Mouse (Mus musculus) embryonic facial prominence, embryonic 10.5 days (tissue): ENCODE measurements around the gene Rhcg. TPM values are rescaled to one million over a fixed set of nuclear protein-coding genes. Genes with fewer than 3 reads are reported as not detected.

Experiments
- DNase-seq: peaks from one replicate; pipeline ENCODE4 v3.0.0-alpha.2; 2017; ENCODE audit warnings: low spot score
- H3K27ac ChIP-seq: fragments of 300-500 bp; sonication (generic); replicated peaks from 2 replicates; pipeline ENCODE4 v1.5.1; 2016; ENCODE audit warnings: mild to moderate bottlenecking
- H3K27me3 ChIP-seq: fragments of 300-500 bp; sonication (generic); replicated peaks from 2 replicates; pipeline ENCODE4 v1.6.1; 2016; ENCODE audit warnings: low read depth, mild to moderate bottlenecking; ENCODE audit not compliant: poor library complexity, severe bottlenecking
- H3K36me3 ChIP-seq: fragments of 300-500 bp; sonication (generic); replicated peaks from 2 replicates; pipeline ENCODE4 v1.6.1; 2016; ENCODE audit warnings: mild to moderate bottlenecking, moderate library complexity
- H3K4me1 ChIP-seq: fragments of 300-500 bp; sonication (generic); 2 replicates; pipeline ENCODE4 v1.6.1; 2016
- H3K4me3 ChIP-seq: fragments of 300-500 bp; sonication (generic); 2 replicates; pipeline ENCODE4 v1.5.1; 2016; ENCODE audit warnings: mild to moderate bottlenecking, moderate library complexity
- H3K9me3 ChIP-seq: fragments of 300-500 bp; sonication (generic); 2 replicates; pipeline ENCODE4 v1.6.1; 2016; ENCODE audit warnings: mild to moderate bottlenecking
- WGBS: fragments of 180-500 bp; shearing (Covaris S2); methylation state at CpG from one replicate; pipeline ENCODE4 v1.1.7; 2016; 5-methylcytosine and 5-hydroxymethylcytosine counted together
- polyA plus RNA-seq: library from polyadenylated mRNA; unstranded; fragments of >200 nt; fragmentation: Nextera tagmentation; extraction: Ambion mirVana; gene quantifications from 2 replicates; pipeline ENCODE4 v1.2.1, GENCODE M21; 2016

Gene Rhcg
- polyA plus RNA-seq, 1 experiment from 2014 or later: 0.51 TPM

DNA sequence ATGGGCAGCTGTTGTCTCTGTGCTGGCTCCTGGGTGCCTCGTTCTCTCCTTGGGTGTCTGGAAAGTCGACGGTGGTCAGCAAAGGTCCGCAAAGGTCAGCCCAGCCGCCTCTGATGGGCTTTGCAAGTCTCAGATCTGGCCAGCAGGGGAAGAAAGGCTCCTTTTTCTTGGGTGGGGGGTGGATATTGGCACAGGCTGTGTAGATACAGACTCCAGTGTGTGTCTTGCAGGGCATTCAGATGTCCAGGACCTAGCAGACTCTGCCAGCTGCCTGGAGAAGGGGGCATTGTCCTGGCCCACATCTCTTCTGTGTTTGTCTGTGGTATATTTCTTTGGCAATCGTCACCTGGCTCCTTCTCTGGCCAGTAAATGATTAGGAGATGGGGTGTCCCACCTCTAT lies 49.2 kb downstream of the Rhcg start:
- Histone ChIP-seq H3K4me3 (no peak overlapping the region), H3K27me3 (peaks cover 86% of the 10 kb centered on the region), H3K9me3 (no peaks in the 10 kb centered on the region), H3K27ac (no peak overlapping the region), H3K4me1 (peaks cover 16% of the 10 kb centered on the region), H3K36me3 (no peaks in the 10 kb centered on the region)
- 65% methylated on average over 6 of the region's 6 CpGs for WGBS
- no peak for DNase-seq

DNA sequence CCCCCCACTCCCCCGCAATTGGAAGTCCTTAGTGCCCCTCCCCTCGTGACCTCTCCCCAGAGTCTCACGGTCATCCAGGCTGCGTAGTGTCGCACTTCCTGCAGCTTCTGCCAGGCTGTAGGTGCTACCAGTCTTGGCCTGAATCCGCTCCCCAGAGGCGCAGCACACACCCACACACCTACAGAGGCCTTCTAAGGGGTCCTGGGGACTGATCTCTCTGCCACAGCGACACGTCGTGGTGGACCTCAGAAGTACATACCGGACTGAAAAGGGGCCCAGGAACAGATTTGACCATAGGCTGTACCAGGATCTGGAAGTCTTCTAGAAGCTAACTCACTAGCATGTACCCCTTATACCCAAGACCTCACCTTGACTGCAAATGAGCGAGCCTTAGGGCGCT lies 53.8 kb downstream of the Rhcg start:
- Histone ChIP-seq H3K4me1 (no peaks in the 10 kb centered on the region), H3K27me3 (peaks cover 80% of the 10 kb centered on the region), H3K9me3 (no peaks in the 10 kb centered on the region), H3K27ac (no peak overlapping the region), H3K36me3 (no peaks in the 10 kb centered on the region), H3K4me3 (no peak overlapping the region)
- DNase-seq: peak; percentile 47
- 20% methylated on average over 13 of the region's 13 CpGs for WGBS

- no peak for DNase-seq
- H3K36me3 ChIP-seq: no peaks in the 10 kb centered on the region
- H3K27me3 ChIP-seq: peaks cover 80% of the 10 kb centered on the region
- H3K27ac ChIP-seq: no peak overlapping the region
- no peak overlapping the region for H3K4me3 ChIP-seq
- 50% methylated on average over 5 of the region's 5 CpGs for WGBS
- H3K4me1 ChIP-seq: peaks cover 7% of the 10 kb centered on the region; the same call in 1 of the 2 replicates
- no peaks in the 10 kb centered on the region for H3K9me3 ChIP-seq
Measured at GRCm38 (mm10) chr7:79562385-79562784, 55.1 kb downstream of the Rhcg start.

DNA sequence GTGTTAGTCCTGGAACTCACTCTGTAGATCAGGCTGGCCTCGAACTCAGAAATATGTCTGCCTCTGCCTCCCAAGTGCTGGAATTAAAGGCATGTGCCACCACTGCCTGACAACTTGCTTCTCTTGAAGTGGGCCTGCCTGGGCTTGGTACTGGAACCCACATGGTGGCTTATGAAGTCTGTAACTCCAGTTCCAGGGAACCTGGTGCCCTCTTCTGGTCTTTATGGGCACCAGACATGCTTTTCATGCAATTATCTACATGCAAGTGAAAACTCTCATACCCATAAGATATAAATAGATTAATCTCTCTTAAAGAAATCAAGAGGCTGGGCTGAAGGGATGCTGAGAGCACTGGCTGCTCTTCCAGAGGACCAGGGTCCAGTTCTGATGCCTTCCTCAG lies 58.8 kb downstream of the Rhcg start:
- no peak for DNase-seq
- Histone ChIP-seq H3K27ac (no peak overlapping the region), H3K9me3 (no peaks in the 10 kb centered on the region), H3K4me1 (peaks cover 15% of the 10 kb centered on the region), H3K4me3 (no peak overlapping the region), H3K27me3 (peaks cover 94% of the 10 kb centered on the region), H3K36me3 (no peaks in the 10 kb centered on the region)
- 77% methylated on average over 1 of the region's 1 CpGs for WGBS

DNA sequence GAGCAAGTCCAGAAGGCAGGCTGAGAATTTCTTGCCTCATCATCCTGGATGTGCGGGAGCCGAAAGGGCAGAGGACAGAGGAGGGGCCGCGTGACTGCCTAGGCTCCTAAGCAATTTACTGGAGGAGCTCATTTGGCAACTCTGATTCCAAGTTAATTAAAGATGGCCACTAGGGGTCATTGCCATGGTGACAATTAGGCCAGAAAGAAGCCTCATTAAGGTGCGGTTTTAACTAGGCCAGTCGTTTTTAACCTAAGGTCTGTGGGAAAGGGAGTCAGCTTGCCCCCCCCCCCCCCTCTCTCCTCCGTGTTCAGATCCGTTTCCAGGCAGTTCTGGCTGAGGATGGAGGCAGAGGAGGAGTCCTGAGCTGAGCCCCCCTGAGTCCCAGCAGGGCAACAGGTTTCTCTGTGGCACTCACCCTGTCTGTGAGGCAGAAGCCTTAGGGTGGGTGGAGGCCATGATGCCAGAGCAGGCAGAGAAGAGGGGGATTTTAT lies 59.7 kb downstream of the Rhcg start:
- 4% methylated on average over 8 of the region's 8 CpGs for WGBS
- H3K4me3 ChIP-seq: no peak overlapping the region
- H3K9me3 ChIP-seq: no peaks in the 10 kb centered on the region
- no peak for DNase-seq
- no peak overlapping the region for H3K27ac ChIP-seq
- no peaks in the 10 kb centered on the region for H3K36me3 ChIP-seq
- peaks cover 15% of the 10 kb centered on the region for H3K4me1 ChIP-seq
- H3K27me3 ChIP-seq: peaks cover 99% of the 10 kb centered on the region

DNA sequence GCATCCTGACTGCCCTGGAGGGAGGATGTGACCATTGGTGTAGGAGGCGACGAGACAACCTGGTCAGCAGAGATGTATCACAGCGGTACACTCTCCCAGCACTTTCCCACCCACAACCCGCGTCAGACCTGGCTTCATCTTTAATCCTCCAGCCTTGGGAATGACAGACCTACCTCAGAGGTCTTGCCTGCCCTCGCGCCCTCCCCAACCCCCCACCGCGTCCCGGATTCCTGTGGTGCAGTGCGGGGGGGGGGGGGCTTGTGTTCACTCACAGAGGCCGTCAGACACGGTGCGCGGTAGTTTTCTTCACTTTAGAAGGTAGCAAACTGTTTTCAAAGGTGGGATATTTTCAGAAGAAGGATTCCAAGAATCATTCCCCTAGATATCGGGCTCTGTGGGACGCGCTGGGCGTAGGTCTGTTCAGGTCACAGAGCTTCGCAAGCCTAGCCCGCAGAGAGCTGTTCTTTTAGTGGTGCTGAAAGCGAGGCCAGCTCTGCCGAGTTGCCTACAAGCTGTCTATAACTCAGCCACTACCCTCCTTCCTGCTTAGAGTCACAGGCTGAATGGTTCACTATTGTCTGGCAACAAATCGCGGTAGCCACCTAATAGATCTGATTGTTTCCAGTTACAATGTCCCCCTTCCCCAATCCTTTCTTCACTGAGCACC lies 62.0 kb downstream of the Rhcg start:
- peak; percentile 73 for DNase-seq
- Histone ChIP-seq H3K4me1 (peaks cover 15% of the 10 kb centered on the region), H3K27me3 (peaks cover 100% of the 10 kb centered on the region), H3K4me3 (no peak overlapping the region), H3K36me3 (no peaks in the 10 kb centered on the region), H3K9me3 (no peaks in the 10 kb centered on the region), H3K27ac (no peak overlapping the region)
- 2% methylated on average over 25 of the region's 25 CpGs for WGBS

DNA sequence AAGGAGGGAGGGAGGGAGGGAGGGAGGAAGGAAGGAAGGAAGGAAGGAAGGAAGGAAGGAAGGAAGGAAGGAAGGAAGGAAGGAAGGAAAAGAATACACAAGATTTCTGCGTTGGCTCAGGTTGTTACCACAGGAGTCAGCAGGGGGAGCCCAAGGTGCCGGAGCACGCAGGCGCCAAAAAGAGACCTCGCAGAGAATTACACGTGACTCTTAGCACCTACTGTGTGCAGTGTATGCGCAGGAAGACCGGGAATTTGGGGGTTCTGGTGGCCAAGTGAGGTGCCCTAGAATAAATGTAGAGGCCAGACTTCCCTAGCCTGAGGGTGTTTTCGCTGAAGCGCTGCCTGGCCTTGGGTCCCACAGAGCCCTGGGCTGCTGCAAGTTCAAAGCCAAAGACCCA lies 64.8 kb downstream of the Rhcg start:
- H3K27me3 ChIP-seq: peaks cover 100% of the 10 kb centered on the region
- H3K9me3 ChIP-seq: no peaks in the 10 kb centered on the region
- DNase-seq: no peak
- H3K4me3 ChIP-seq: no peak overlapping the region
- H3K4me1 ChIP-seq: peaks cover 28% of the 10 kb centered on the region
- H3K27ac ChIP-seq: no peak overlapping the region
- H3K36me3 ChIP-seq: no peaks in the 10 kb centered on the region
- WGBS: 4% methylated on average over 10 of the region's 10 CpGs

GRCm38 (mm10) chr7:79548893-79549555 lies 68.4 kb downstream of the Rhcg start:
- H3K9me3 ChIP-seq: no peaks in the 10 kb centered on the region
- H3K27ac ChIP-seq: 0 out of 2 replicates have a peak overlapping the region, but pooled peaks have one; percentile 14
- peaks cover 30% of the 10 kb centered on the region for H3K4me1 ChIP-seq
- WGBS: 18% methylated on average over 12 of the region's 12 CpGs
- H3K27me3 ChIP-seq: peaks cover 100% of the 10 kb centered on the region
- no peak for DNase-seq
- H3K36me3 ChIP-seq: no peaks in the 10 kb centered on the region
- no peak overlapping the region for H3K4me3 ChIP-seq

DNA sequence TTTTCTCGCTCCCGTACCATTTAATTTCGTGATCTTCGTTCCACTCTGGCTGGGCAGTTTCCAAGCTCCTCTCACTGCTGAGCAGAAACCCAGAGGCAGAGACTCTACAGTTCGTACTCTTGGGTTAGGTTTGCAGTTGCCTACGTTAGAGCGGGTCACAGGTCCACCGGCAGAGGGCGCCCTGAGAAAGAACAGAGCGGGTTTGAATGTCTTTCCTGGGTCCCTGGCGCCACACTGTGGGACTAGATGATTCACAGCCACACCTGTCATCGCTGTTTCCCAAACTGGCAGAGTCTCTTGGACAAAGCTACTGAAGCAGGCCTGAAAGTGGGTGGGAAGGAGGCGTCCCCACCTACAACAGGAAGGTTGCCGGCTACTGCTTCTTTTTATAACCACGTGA lies 70.4 kb downstream of the Rhcg start:
- Histone ChIP-seq H3K4me3 (no peak overlapping the region), H3K27ac (no peak overlapping the region), H3K4me1 (peaks cover 40% of the 10 kb centered on the region), H3K27me3 (peaks cover 100% of the 10 kb centered on the region), H3K36me3 (no peaks in the 10 kb centered on the region), H3K9me3 (no peaks in the 10 kb centered on the region)
- peak; percentile 86 for DNase-seq
- WGBS: 1% methylated on average over 15 of the region's 15 CpGs

DNA sequence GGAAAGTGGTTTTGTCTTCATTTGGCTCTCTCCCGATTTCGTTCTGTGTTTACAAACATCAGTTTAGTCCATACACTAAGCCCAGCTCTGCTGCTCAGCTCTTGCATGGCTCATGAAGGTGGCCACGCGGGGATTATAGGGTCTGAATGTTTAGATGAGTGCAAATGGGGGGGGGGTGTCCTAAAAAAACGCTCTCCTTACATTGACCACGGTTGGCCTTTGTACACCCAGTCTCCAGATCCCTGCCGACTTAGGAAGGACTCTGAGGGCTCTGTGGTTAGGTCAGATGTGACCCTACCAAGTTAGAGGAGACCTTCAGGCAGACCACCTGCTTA lies 72.4 kb downstream of the Rhcg start:
- H3K27me3 ChIP-seq: peaks cover 100% of the 10 kb centered on the region
- no peaks in the 10 kb centered on the region for H3K36me3 ChIP-seq
- WGBS: 3% methylated on average over 7 of the region's 7 CpGs
- no peak overlapping the region for H3K27ac ChIP-seq
- H3K9me3 ChIP-seq: no peaks in the 10 kb centered on the region
- peaks cover 40% of the 10 kb centered on the region for H3K4me1 ChIP-seq
- H3K4me3 ChIP-seq: no peak overlapping the region
- DNase-seq: no peak

GRCm38 (mm10) chr7:79544281-79545065 lies 73.0 kb downstream of the Rhcg start:
- H3K27me3 ChIP-seq: peaks cover 100% of the 10 kb centered on the region
- DNase-seq: peak; percentile 49

More at GRCm38 (mm10) chr7:79544281-79545065, 73.0 kb downstream of the Rhcg start:
- H3K4me3 ChIP-seq: peak overlapping the region; percentile 42
- WGBS: 1% methylated on average over 37 of the region's 37 CpGs
- peaks cover 40% of the 10 kb centered on the region for H3K4me1 ChIP-seq
- no peak overlapping the region; the same call in 1 of the 2 replicates for H3K27ac ChIP-seq
- no peaks in the 10 kb centered on the region for H3K9me3 ChIP-seq
- H3K36me3 ChIP-seq: no peaks in the 10 kb centered on the region
